Mouse (Mus musculus) G1E (cell line): ENCODE results near the gene Obox7. TPM values are rescaled to one million over a fixed set of nuclear protein-coding genes. Genes with fewer than 3 reads are reported as not detected.
"Not testable (repeated sequence)": the region's sequence is repeated elsewhere in the genome, so short reads cannot be mapped to it uniquely, and the experiment has no call there.

Source experiments
- ATAC-seq: 2 replicates; pipeline ENCODE4 v1.8.0; 2016; ENCODE audit warnings: mild to moderate bottlenecking; ENCODE audit not compliant: insufficient number of reproducible peaks, poor library complexity, low FRiP score, severe bottlenecking; ENCODE audit errors: extremely low read depth
- DNase-seq: peaks from one replicate; pipeline ENCODE4 v3.0.0; 2012; ENCODE audit warnings: low spot score
- H3K27me3 ChIP-seq: 2 replicates; pipeline ENCODE4 v1.6.1; 2012; ENCODE audit warnings: mild to moderate bottlenecking, low read length, inconsistent platforms; ENCODE audit not compliant: insufficient read depth
- H3K36me3 ChIP-seq: replicated peaks from 2 replicates; pipeline ENCODE3; 2012; ENCODE audit warnings: mild to moderate bottlenecking, inconsistent platforms
- H3K4me1 ChIP-seq: 2 replicates; pipeline ENCODE4 v1.6.1; 2012; ENCODE audit warnings: low read depth, low read length, inconsistent platforms, mixed read lengths; ENCODE audit not compliant: insufficient read depth
- H3K4me3 ChIP-seq: 2 replicates; pipeline ENCODE4 v1.5.1; 2012; ENCODE audit warnings: low read depth, mild to moderate bottlenecking, inconsistent platforms, low read length, moderate library complexity, mixed read lengths
- H3K9me3 ChIP-seq: replicated peaks from 2 replicates; pipeline ENCODE4 v1.6.1; 2012; ENCODE audit warnings: inconsistent platforms
- polyA plus RNA-seq: library from polyadenylated mRNA; stranded (reverse); fragments of >175 nt; gene quantifications from 2 replicates; pipeline ENCODE4 v1.2.3, GENCODE M21; 2012
- total RNA-seq, 2 experiments: library from RNA; stranded (forward) in 1 of 2; stranded (reverse) in 1 of 2; fragments of 200-1000 nt in 1 of 2; fragments of >200 nt in 1 of 2; fragmentation: Nextera tagmentation in 1 of 2; gene quantifications; 2 replicates each; pipeline ENCODE4 v1.2.3; 2014 to 2017

Obox7 gene
- not detected in 2 replicates for total RNA-seq (2014; fragmentation: Nextera tagmentation)
- not detected in 2 replicates for total RNA-seq (2017)
- not detected in 2 replicates for polyA plus RNA-seq

DNA sequence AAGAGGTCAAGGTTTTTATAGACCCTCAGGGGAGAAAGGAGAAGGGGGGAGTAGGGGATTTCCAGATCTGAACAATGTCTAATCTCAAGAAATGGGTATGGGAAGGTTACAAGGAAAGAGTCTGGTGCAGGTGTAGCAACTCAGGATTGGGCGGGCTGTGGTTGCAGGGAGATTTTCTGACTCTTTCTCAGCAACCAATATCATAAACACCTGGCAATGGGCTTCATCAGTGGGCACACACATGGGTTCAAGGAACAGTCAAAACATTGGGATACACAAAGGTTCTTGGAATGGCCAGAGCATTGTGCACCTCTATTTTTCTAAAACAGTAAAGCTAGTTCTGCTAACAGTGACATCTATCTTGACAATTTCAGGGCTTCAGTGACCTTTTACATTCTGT lies at the start of gene Obox7:
Obox7 (plus strand) TSS at position 301 of the 400 bp plus-strand sequence.
- H3K36me3 ChIP-seq, DNase-seq, H3K27me3 ChIP-seq, H3K9me3 ChIP-seq, ATAC-seq, H3K4me3 ChIP-seq, H3K4me1 ChIP-seq: not testable (repeated sequence)

GRCm38 (mm10) chr7:14622556-14623542 lies 36.4 kb upstream of the Obox7 start:
- H3K27me3 ChIP-seq, DNase-seq, H3K4me1 ChIP-seq, H3K4me3 ChIP-seq, ATAC-seq, H3K36me3 ChIP-seq: not testable (repeated sequence)
- H3K9me3 ChIP-seq = peaks cover 14% of the 10 kb centered on the region

Other genes starting within 250 kb of the Obox7 start
- not detected in 2 replicates for gene Sult2a8, start 212.7 kb upstream of the Obox7 start, total RNA-seq (2014; fragmentation: Nextera tagmentation)
- gene Sult2a8, start 212.7 kb upstream of the Obox7 start, total RNA-seq (2017) = 0.17 and 0.27 TPM in 2 replicates
- gene Sult2a8, start 212.7 kb upstream of the Obox7 start, polyA plus RNA-seq = not detected in 2 replicates
- not detected in 2 replicates for gene Sult2a7, start 165.3 kb upstream of the Obox7 start, total RNA-seq (2014; fragmentation: Nextera tagmentation)
- gene Sult2a7, start 165.3 kb upstream of the Obox7 start, total RNA-seq (2017) = not detected in 2 replicates
- gene Sult2a7, start 165.3 kb upstream of the Obox7 start, polyA plus RNA-seq = not detected in 2 replicates
- not detected in 2 replicates for gene Vmn1r90, start 96.0 kb upstream of the Obox7 start, total RNA-seq (2014; fragmentation: Nextera tagmentation)
- 0.06 and 0.33 TPM in 2 replicates for gene Vmn1r90, start 96.0 kb upstream of the Obox7 start, total RNA-seq (2017)
- not detected in 2 replicates for gene Vmn1r90, start 96.0 kb upstream of the Obox7 start, polyA plus RNA-seq